Mouse (Mus musculus): Measurements from ENCODE around the gene Tmem121b. TPM values are rescaled to one million over a fixed set of nuclear protein-coding genes. Genes with fewer than 3 reads are reported as not detected.

Gene Tmem121b
- polyA plus RNA-seq, 1 experiment = 0.01 TPM

- peak; percentile 23 for DNase-seq (ENCODE audit: low spot score)
Observed at GRCm38 (mm10) chr6:120492499-120493373, 871 bp downstream of the Tmem121b start.

GRCm38 (mm10) chr6:120491862-120492498 is 1.6 kb downstream of the Tmem121b start:
- DNase-seq (ENCODE audit: low spot score) = no peak

- DNase-seq (ENCODE audit: low spot score) = no peak
Observed at GRCm38 (mm10) chr6:120491064-120491463, 2.5 kb downstream of the Tmem121b start.

- no peak for DNase-seq (ENCODE audit: low spot score)
Observed at GRCm38 (mm10) chr6:120489461-120489860, 4.1 kb downstream of the Tmem121b start.

GRCm38 (mm10) chr6:120488647-120489046 is 5.0 kb downstream of the Tmem121b start:
- DNase-seq (ENCODE audit: low spot score) = no peak

GRCm38 (mm10) chr6:120486051-120486510 is 7.5 kb downstream of the Tmem121b start:
- no peak for DNase-seq (ENCODE audit: low spot score)

- no peak for DNase-seq (ENCODE audit: low spot score)
Observed at GRCm38 (mm10) chr6:120485038-120485437, 8.6 kb downstream of the Tmem121b start.

- no peak for DNase-seq (ENCODE audit: low spot score)
Observed at GRCm38 (mm10) chr6:120483211-120483626, 10.4 kb downstream of the Tmem121b start.

GRCm38 (mm10) chr6:120482756-120483155 is 10.9 kb downstream of the Tmem121b start:
- no peak for DNase-seq (ENCODE audit: low spot score)

- no peak for DNase-seq (ENCODE audit: low spot score)
Observed at GRCm38 (mm10) chr6:120482021-120482420, 11.6 kb downstream of the Tmem121b start.

GRCm38 (mm10) chr6:120481538-120481937 is 12.1 kb downstream of the Tmem121b start:
- no peak for DNase-seq (ENCODE audit: low spot score)

- no peak for DNase-seq (ENCODE audit: low spot score)
Observed at GRCm38 (mm10) chr6:120480361-120480760, 13.2 kb downstream of the Tmem121b start.

GRCm38 (mm10) chr6:120479302-120479701 is 14.3 kb downstream of the Tmem121b start:
- no peak for DNase-seq (ENCODE audit: low spot score)

- no peak for DNase-seq (ENCODE audit: low spot score)
Observed at GRCm38 (mm10) chr6:120475288-120475687, 18.3 kb downstream of the Tmem121b start.

GRCm38 (mm10) chr6:120473427-120473826 is 20.2 kb downstream of the Tmem121b start:
- DNase-seq (ENCODE audit: low spot score) = no peak

- no peak for DNase-seq (ENCODE audit: low spot score)
Observed at GRCm38 (mm10) chr6:120472455-120473140, 21.0 kb downstream of the Tmem121b start.

GRCm38 (mm10) chr6:120471991-120472441 is 21.6 kb downstream of the Tmem121b start:
- DNase-seq (ENCODE audit: low spot score) = no peak

GRCm38 (mm10) chr6:120470666-120471065 is 22.9 kb downstream of the Tmem121b start:
- no peak for DNase-seq (ENCODE audit: low spot score)

GRCm38 (mm10) chr6:120469770-120470169 is 23.8 kb downstream of the Tmem121b start:
- no peak for DNase-seq (ENCODE audit: low spot score)

- no peak for DNase-seq (ENCODE audit: low spot score)
Observed at GRCm38 (mm10) chr6:120469268-120469667, 24.3 kb downstream of the Tmem121b start.

GRCm38 (mm10) chr6:120468259-120468658 is 25.3 kb downstream of the Tmem121b start:
- DNase-seq (ENCODE audit: low spot score) = no peak
